Mouse (Mus musculus): ENCODE results near the gene Asxl2. TPM values are rescaled to one million over a fixed set of nuclear protein-coding genes. Genes with fewer than 3 reads are reported as not detected.
"Not testable (repeated sequence)": the region's sequence is repeated elsewhere in the genome, so short reads cannot be mapped to it uniquely, and the experiment has no call there.

Asxl2 gene
- polyA plus RNA-seq, 1 experiment from 2014 or later, result 20.0 TPM

GRCm38 (mm10) chr12:3396931-3397330, 29.7 kb upstream of the Asxl2 start:
- ATAC-seq (replicated peaks; ENCODE audit: low FRiP score), result no peak

GRCm38 (mm10) chr12:3405662-3406061, 21.0 kb upstream of the Asxl2 start:
- H3K4me1 ChIP-seq; H3K27me3 ChIP-seq; ATAC-seq (replicated peaks; ENCODE audit: low FRiP score); H3K9me3 ChIP-seq (replicated peaks); H3K27ac ChIP-seq; H3K9ac ChIP-seq; H3K4me3 ChIP-seq (replicated peaks); H3K4me2 ChIP-seq: not testable (repeated sequence)
- peaks cover 46% of the 10 kb centered on the region for H3K36me3 ChIP-seq
- 94% methylated on average over 3 of the region's 3 CpGs for WGBS

More at GRCm38 (mm10) chr12:3396931-3397330, 29.7 kb upstream of the Asxl2 start:
- no peaks in the 10 kb centered on the region for H3K4me1 ChIP-seq
- H3K27me3 ChIP-seq, result no peaks in the 10 kb centered on the region
- H3K27ac ChIP-seq, result no peak overlapping the region
- H3K4me3 ChIP-seq (replicated peaks), result no peak overlapping the region
- no peak overlapping the region for H3K4me2 ChIP-seq
- WGBS, result 93% methylated on average over 8 of the region's 8 CpGs
- H3K9me3 ChIP-seq (replicated peaks), result no peaks in the 10 kb centered on the region
- H3K9ac ChIP-seq, result no peak overlapping the region
- peaks cover 23% of the 10 kb centered on the region for H3K36me3 ChIP-seq

- H3K27ac ChIP-seq, result no peak overlapping the region
- ATAC-seq (replicated peaks; ENCODE audit: low FRiP score), result no peak
- no peaks in the 10 kb centered on the region for H3K9me3 ChIP-seq (replicated peaks)
- no peak overlapping the region for H3K4me3 ChIP-seq (replicated peaks)
- H3K4me1 ChIP-seq, result no peaks in the 10 kb centered on the region
- H3K4me2 ChIP-seq, result no peak overlapping the region
- no peaks in the 10 kb centered on the region for H3K27me3 ChIP-seq
- 91% methylated on average over 6 of the region's 6 CpGs for WGBS
- H3K36me3 ChIP-seq, result peaks cover 40% of the 10 kb centered on the region
- H3K9ac ChIP-seq, result no peak overlapping the region
These were observed 20.1 kb upstream of the Asxl2 start for GRCm38 (mm10) chr12:3406585-3406984.

- no peak for ATAC-seq (replicated peaks; ENCODE audit: low FRiP score)
- 93% methylated on average over 4 of the region's 4 CpGs for WGBS
- H3K9me3 ChIP-seq (replicated peaks), result no peaks in the 10 kb centered on the region
- no peaks in the 10 kb centered on the region for H3K4me1 ChIP-seq
- H3K36me3 ChIP-seq, result peaks cover 22% of the 10 kb centered on the region
- no peak overlapping the region for H3K4me2 ChIP-seq
- no peak overlapping the region for H3K27ac ChIP-seq
- H3K27me3 ChIP-seq, result no peaks in the 10 kb centered on the region
- H3K4me3 ChIP-seq (replicated peaks), result no peak overlapping the region
- H3K9ac ChIP-seq, result no peak overlapping the region
These were observed 11.7 kb upstream of the Asxl2 start for GRCm38 (mm10) chr12:3414956-3415355.

GRCm38 (mm10) chr12:3418761-3419160, 7.9 kb upstream of the Asxl2 start:
- Histone ChIP-seq H3K27ac (no peak overlapping the region), H3K4me3 (replicated peaks) (no peak overlapping the region), H3K36me3 (peaks cover 41% of the 10 kb centered on the region), H3K9ac (no peak overlapping the region), H3K4me2 (no peak overlapping the region), H3K9me3 (replicated peaks) (no peaks in the 10 kb centered on the region), H3K27me3 (no peaks in the 10 kb centered on the region), H3K4me1 (no peaks in the 10 kb centered on the region)
- no peak for ATAC-seq (replicated peaks; ENCODE audit: low FRiP score)
- WGBS, result 88% methylated on average over 3 of the region's 3 CpGs

GRCm38 (mm10) chr12:3420519-3420918, 6.1 kb upstream of the Asxl2 start:
- Histone ChIP-seq H3K27ac (no peak overlapping the region), H3K4me1 (peaks cover 8% of the 10 kb centered on the region), H3K9me3 (replicated peaks) (no peaks in the 10 kb centered on the region), H3K36me3 (peaks cover 32% of the 10 kb centered on the region), H3K27me3 (no peaks in the 10 kb centered on the region), H3K9ac (no peak overlapping the region), H3K4me3 (replicated peaks) (no peak overlapping the region), H3K4me2 (no peak overlapping the region)
- no peak for ATAC-seq (replicated peaks; ENCODE audit: low FRiP score)
- WGBS, result 86% methylated on average over 2 of the region's 2 CpGs

- Histone ChIP-seq H3K4me3 (replicated peaks) (no peak overlapping the region), H3K4me2 (no peak overlapping the region), H3K9me3 (replicated peaks) (no peaks in the 10 kb centered on the region), H3K36me3 (peaks cover 19% of the 10 kb centered on the region), H3K27me3 (no peaks in the 10 kb centered on the region), H3K9ac (no peak overlapping the region), H3K4me1 (peaks cover 10% of the 10 kb centered on the region), H3K27ac (no peak overlapping the region)
- WGBS, result 94% methylated on average over 1 of the region's 1 CpGs
- ATAC-seq (replicated peaks; ENCODE audit: low FRiP score), result no peak
These were observed 3.9 kb upstream of the Asxl2 start for GRCm38 (mm10) chr12:3422786-3423185.

GRCm38 (mm10) chr12:3424179-3424578, 2.5 kb upstream of the Asxl2 start:
- Histone ChIP-seq H3K9ac (no peak overlapping the region), H3K4me1 (peaks cover 18% of the 10 kb centered on the region), H3K4me3 (replicated peaks) (no peak overlapping the region), H3K36me3 (peaks cover 19% of the 10 kb centered on the region), H3K27ac (no peak overlapping the region), H3K27me3 (no peaks in the 10 kb centered on the region), H3K9me3 (replicated peaks) (no peaks in the 10 kb centered on the region), H3K4me2 (no peak overlapping the region)
- WGBS, result 89% methylated on average over 2 of the region's 2 CpGs
- ATAC-seq (replicated peaks; ENCODE audit: low FRiP score), result no peak

- no peaks in the 10 kb centered on the region for H3K27me3 ChIP-seq
- peak overlapping the region; percentile 53 for H3K9ac ChIP-seq
- peak; percentile 57 for ATAC-seq (replicated peaks; ENCODE audit: low FRiP score)
- 41% methylated on average over 15 of the region's 15 CpGs for WGBS
- no peaks in the 10 kb centered on the region for H3K9me3 ChIP-seq (replicated peaks)
- peaks cover 18% of the 10 kb centered on the region for H3K4me1 ChIP-seq
- peaks cover 15% of the 10 kb centered on the region for H3K36me3 ChIP-seq
- peak overlapping the region; percentile 99 for H3K27ac ChIP-seq
- H3K4me3 ChIP-seq (replicated peaks), result peak overlapping the region; percentile 97
- peak overlapping the region; percentile 57 for H3K4me2 ChIP-seq
These were observed 999 bp upstream of the Asxl2 start for GRCm38 (mm10) chr12:3425375-3426341.

- H3K36me3 ChIP-seq, result peaks cover 6% of the 10 kb centered on the region
- H3K4me3 ChIP-seq (replicated peaks), result peak overlapping the region; percentile 97
- WGBS, result under 1% methylated on average over 65 of the region's 65 CpGs
- H3K4me1 ChIP-seq, result peaks cover 18% of the 10 kb centered on the region
- peak overlapping the region; percentile 57 for H3K4me2 ChIP-seq
- peak; percentile 64 for ATAC-seq (replicated peaks; ENCODE audit: low FRiP score)
- no peaks in the 10 kb centered on the region for H3K9me3 ChIP-seq (replicated peaks)
- peak overlapping the region; percentile 99 for H3K27ac ChIP-seq
- peak overlapping the region; percentile 96 for H3K9ac ChIP-seq
- H3K27me3 ChIP-seq, result no peaks in the 10 kb centered on the region
These were observed 621 bp downstream of the Asxl2 start for GRCm38 (mm10) chr12:3427067-3427889.

- no peaks in the 10 kb centered on the region for H3K36me3 ChIP-seq
- peaks cover 18% of the 10 kb centered on the region for H3K4me1 ChIP-seq
- peak overlapping the region; percentile 99 for H3K27ac ChIP-seq
- H3K4me2 ChIP-seq, result peak overlapping the region; percentile 57
- peak overlapping the region; percentile 97 for H3K4me3 ChIP-seq (replicated peaks)
- ATAC-seq (replicated peaks; ENCODE audit: low FRiP score), result no peak
- no peaks in the 10 kb centered on the region for H3K9me3 ChIP-seq (replicated peaks)
- WGBS, result 70% methylated on average over 11 of the region's 11 CpGs
- no peaks in the 10 kb centered on the region for H3K27me3 ChIP-seq
- no peak overlapping the region; the same call in 1 of the 2 replicates for H3K9ac ChIP-seq
These were observed 1.5 kb downstream of the Asxl2 start for GRCm38 (mm10) chr12:3427891-3428775.

Data from kidney, embryonic 15.5 days (tissue).